Mouse (Mus musculus): ENCODE data around the gene Aldh3b1. TPM values are rescaled to one million over a fixed set of nuclear protein-coding genes. Genes with fewer than 3 reads are reported as not detected.
"Not testable (repeated sequence)": the region's sequence is repeated elsewhere in the genome, so short reads cannot be mapped to it uniquely, and the experiment has no call there.

The Aldh3b1 gene
- polyA plus RNA-seq, 1 experiment from 2014 or later: 1.4 TPM

- Histone ChIP-seq H3K9ac (replicated peaks; ENCODE audit: low read depth, low read length) (no peak overlapping the region), H3K4me1 (replicated peaks; ENCODE audit: control insufficient read depth, insufficient read depth, low read length) (no peaks in the 10 kb centered on the region), H3K4me3 (replicated peaks; ENCODE audit: low read length) (no peak overlapping the region), H3K4me2 (ENCODE audit: low read length) (no peak overlapping the region), H3K27ac (ENCODE audit: low read length) (no peak overlapping the region), H3K9me3 (ENCODE audit: control insufficient read depth, low read length) (no peaks in the 10 kb centered on the region), H3K36me3 (ENCODE audit: control insufficient read depth, insufficient read depth) (no peaks in the 10 kb centered on the region), H3K27me3 (replicated peaks; ENCODE audit: control insufficient read depth, insufficient read depth, low read length) (no peaks in the 10 kb centered on the region)
- ATAC-seq: no peak
- 93% methylated on average over 5 of the region's 5 CpGs for WGBS
Observed at GRCm38 (mm10) chr19:3960211-3960610, 30.6 kb upstream of the Aldh3b1 start.

- no peaks in the 10 kb centered on the region for H3K36me3 ChIP-seq (ENCODE audit: control insufficient read depth, insufficient read depth)
- H3K9me3 ChIP-seq (ENCODE audit: control insufficient read depth, low read length): no peaks in the 10 kb centered on the region
- H3K27ac ChIP-seq (ENCODE audit: low read length): no peak overlapping the region
- no peak for ATAC-seq
- H3K4me3 ChIP-seq (replicated peaks; ENCODE audit: low read length): no peak overlapping the region
- no peaks in the 10 kb centered on the region for H3K4me1 ChIP-seq (replicated peaks; ENCODE audit: control insufficient read depth, insufficient read depth, low read length)
- H3K27me3 ChIP-seq (replicated peaks; ENCODE audit: control insufficient read depth, insufficient read depth, low read length): no peaks in the 10 kb centered on the region
- no peak overlapping the region for H3K9ac ChIP-seq (replicated peaks; ENCODE audit: low read depth, low read length)
- no peak overlapping the region for H3K4me2 ChIP-seq (ENCODE audit: low read length)
Observed at GRCm38 (mm10) chr19:3959030-3959429, 29.4 kb upstream of the Aldh3b1 start.

- no peaks in the 10 kb centered on the region for H3K36me3 ChIP-seq (ENCODE audit: control insufficient read depth, insufficient read depth)
- no peak for ATAC-seq
- no peak within 1 kb of the TSS for H3K27ac ChIP-seq (ENCODE audit: low read length)
- H3K4me2 ChIP-seq (ENCODE audit: low read length): no peak within 1 kb of the TSS
- H3K27me3 ChIP-seq (replicated peaks; ENCODE audit: control insufficient read depth, insufficient read depth, low read length): no peaks in the 10 kb centered on the region
- H3K4me3 ChIP-seq (replicated peaks; ENCODE audit: low read length): no peak within 1 kb of the TSS
- H3K9ac ChIP-seq (replicated peaks; ENCODE audit: low read depth, low read length): no peak within 1 kb of the TSS
- no peaks in the 10 kb centered on the region for H3K9me3 ChIP-seq (ENCODE audit: control insufficient read depth, low read length)
- no peaks in the 10 kb centered on the region for H3K4me1 ChIP-seq (replicated peaks; ENCODE audit: control insufficient read depth, insufficient read depth, low read length)
- 61% methylated on average over 4 of the region's 4 CpGs for WGBS
Observed at GRCm38 (mm10) chr19:3958470-3958869, 28.9 kb upstream of the Aldh3b1 start, which contains the start of gene Aldh3b3. Gene Aldh3b3 (plus strand): TSS chr19:3958645.

GRCm38 (mm10) chr19:3957296-3958036, 27.9 kb upstream of the Aldh3b1 start:
- not testable (repeated sequence) for H3K4me2 ChIP-seq (ENCODE audit: low read length); H3K4me1 ChIP-seq (replicated peaks; ENCODE audit: control insufficient read depth, insufficient read depth, low read length); H3K9ac ChIP-seq (replicated peaks; ENCODE audit: low read depth, low read length); H3K27me3 ChIP-seq (replicated peaks; ENCODE audit: control insufficient read depth, insufficient read depth, low read length); H3K9me3 ChIP-seq (ENCODE audit: control insufficient read depth, low read length); ATAC-seq; H3K36me3 ChIP-seq (ENCODE audit: control insufficient read depth, insufficient read depth); H3K27ac ChIP-seq (ENCODE audit: low read length); H3K4me3 ChIP-seq (replicated peaks; ENCODE audit: low read length)
- WGBS: 89% methylated on average over 4 of the region's 5 CpGs

- Histone ChIP-seq H3K36me3 (ENCODE audit: control insufficient read depth, insufficient read depth) (no peaks in the 10 kb centered on the region), H3K9me3 (ENCODE audit: control insufficient read depth, low read length) (no peaks in the 10 kb centered on the region), H3K4me2 (ENCODE audit: low read length) (no peak overlapping the region), H3K4me3 (replicated peaks; ENCODE audit: low read length) (no peak overlapping the region), H3K27me3 (replicated peaks; ENCODE audit: control insufficient read depth, insufficient read depth, low read length) (no peaks in the 10 kb centered on the region), H3K4me1 (replicated peaks; ENCODE audit: control insufficient read depth, insufficient read depth, low read length) (no peaks in the 10 kb centered on the region), H3K27ac (ENCODE audit: low read length) (no peak overlapping the region), H3K9ac (replicated peaks; ENCODE audit: low read depth, low read length) (no peak overlapping the region)
- 63% methylated on average over 4 of the region's 4 CpGs for WGBS
- no peak for ATAC-seq
Observed at GRCm38 (mm10) chr19:3955804-3956203, 26.2 kb upstream of the Aldh3b1 start.

- no peak for ATAC-seq
- H3K27me3 ChIP-seq (replicated peaks; ENCODE audit: control insufficient read depth, insufficient read depth, low read length): no peaks in the 10 kb centered on the region
- 76% methylated on average over 3 of the region's 3 CpGs for WGBS
- no peaks in the 10 kb centered on the region for H3K36me3 ChIP-seq (ENCODE audit: control insufficient read depth, insufficient read depth)
- no peaks in the 10 kb centered on the region for H3K9me3 ChIP-seq (ENCODE audit: control insufficient read depth, low read length)
- no peak overlapping the region for H3K9ac ChIP-seq (replicated peaks; ENCODE audit: low read depth, low read length)
- H3K4me2 ChIP-seq (ENCODE audit: low read length): no peak overlapping the region
- H3K4me3 ChIP-seq (replicated peaks; ENCODE audit: low read length): no peak overlapping the region
- H3K4me1 ChIP-seq (replicated peaks; ENCODE audit: control insufficient read depth, insufficient read depth, low read length): no peaks in the 10 kb centered on the region
- H3K27ac ChIP-seq (ENCODE audit: low read length): no peak overlapping the region
Observed at GRCm38 (mm10) chr19:3955033-3955432, 25.4 kb upstream of the Aldh3b1 start.

GRCm38 (mm10) chr19:3952099-3952498, 22.5 kb upstream of the Aldh3b1 start:
- no peak overlapping the region for H3K27ac ChIP-seq (ENCODE audit: low read length)
- H3K4me2 ChIP-seq (ENCODE audit: low read length): no peak overlapping the region
- H3K27me3 ChIP-seq (replicated peaks; ENCODE audit: control insufficient read depth, insufficient read depth, low read length): no peaks in the 10 kb centered on the region
- no peaks in the 10 kb centered on the region for H3K4me1 ChIP-seq (replicated peaks; ENCODE audit: control insufficient read depth, insufficient read depth, low read length)
- WGBS: 33% methylated on average over 1 of the region's 1 CpGs
- H3K9me3 ChIP-seq (ENCODE audit: control insufficient read depth, low read length): no peaks in the 10 kb centered on the region
- no peak overlapping the region for H3K9ac ChIP-seq (replicated peaks; ENCODE audit: low read depth, low read length)
- no peak for ATAC-seq
- no peak overlapping the region for H3K4me3 ChIP-seq (replicated peaks; ENCODE audit: low read length)
- no peaks in the 10 kb centered on the region for H3K36me3 ChIP-seq (ENCODE audit: control insufficient read depth, insufficient read depth)

GRCm38 (mm10) chr19:3951461-3951860, 21.9 kb upstream of the Aldh3b1 start:
- Histone ChIP-seq H3K9ac (replicated peaks; ENCODE audit: low read depth, low read length) (no peak overlapping the region), H3K4me2 (ENCODE audit: low read length) (no peak overlapping the region), H3K9me3 (ENCODE audit: control insufficient read depth, low read length) (no peaks in the 10 kb centered on the region), H3K27ac (ENCODE audit: low read length) (no peak overlapping the region), H3K36me3 (ENCODE audit: control insufficient read depth, insufficient read depth) (no peaks in the 10 kb centered on the region), H3K4me3 (replicated peaks; ENCODE audit: low read length) (no peak overlapping the region), H3K27me3 (replicated peaks; ENCODE audit: control insufficient read depth, insufficient read depth, low read length) (no peaks in the 10 kb centered on the region), H3K4me1 (replicated peaks; ENCODE audit: control insufficient read depth, insufficient read depth, low read length) (no peaks in the 10 kb centered on the region)
- no peak for ATAC-seq

GRCm38 (mm10) chr19:3950331-3950730, 20.7 kb upstream of the Aldh3b1 start:
- Histone ChIP-seq H3K4me3 (replicated peaks; ENCODE audit: low read length) (no peak overlapping the region), H3K27me3 (replicated peaks; ENCODE audit: control insufficient read depth, insufficient read depth, low read length) (no peaks in the 10 kb centered on the region), H3K27ac (ENCODE audit: low read length) (no peak overlapping the region), H3K36me3 (ENCODE audit: control insufficient read depth, insufficient read depth) (no peaks in the 10 kb centered on the region), H3K4me1 (replicated peaks; ENCODE audit: control insufficient read depth, insufficient read depth, low read length) (no peaks in the 10 kb centered on the region), H3K9me3 (ENCODE audit: control insufficient read depth, low read length) (no peaks in the 10 kb centered on the region), H3K4me2 (ENCODE audit: low read length) (no peak overlapping the region), H3K9ac (replicated peaks; ENCODE audit: low read depth, low read length) (no peak overlapping the region)
- WGBS: 77% methylated on average over 3 of the region's 3 CpGs
- no peak for ATAC-seq

GRCm38 (mm10) chr19:3948546-3948945, 18.9 kb upstream of the Aldh3b1 start:
- Histone ChIP-seq H3K27me3 (replicated peaks; ENCODE audit: control insufficient read depth, insufficient read depth, low read length) (no peaks in the 10 kb centered on the region; the same call in 1 of the 2 replicates), H3K9ac (replicated peaks; ENCODE audit: low read depth, low read length) (no peak overlapping the region), H3K4me2 (ENCODE audit: low read length) (no peak overlapping the region), H3K4me1 (replicated peaks; ENCODE audit: control insufficient read depth, insufficient read depth, low read length) (no peaks in the 10 kb centered on the region), H3K27ac (ENCODE audit: low read length) (no peak overlapping the region), H3K4me3 (replicated peaks; ENCODE audit: low read length) (no peak overlapping the region), H3K9me3 (ENCODE audit: control insufficient read depth, low read length) (no peaks in the 10 kb centered on the region), H3K36me3 (ENCODE audit: control insufficient read depth, insufficient read depth) (no peaks in the 10 kb centered on the region)
- no peak for ATAC-seq
- WGBS: 72% methylated on average over 14 of the region's 14 CpGs

Data from forebrain, embryonic 16.5 days (tissue).